In genomic region chr1:188980050-188980449, GRCm38 (mm10) we compare ENCODE assay signal across 9 mouse cellular contexts. TPM values are rescaled to one million over a fixed set of nuclear protein-coding genes. Genes with fewer than 3 reads are reported as not detected.
DNase-seq lines count a peak whose midpoint lies in the region; ATAC-seq and TF ChIP-seq lines count a peak whose summit lies in the region.
"Had no signal": no experiment of that assay in that cellular context is flagged by ENCODE, and none has a peak within 500 bp of the region (broad histone marks: within the 10 kb centered on the region; RNA-seq: fewer than 3 reads in every experiment).

No protein-coding gene starts in this region.

- H3K27ac ChIP-seq in midbrain, embryonic 11.5 days (ENCODE audit: low read depth, low read length): no peak overlapping the region
- H3K27ac ChIP-seq in midbrain, embryonic 13.5 days: no peak overlapping the region
- H3K27ac ChIP-seq in spleen, adult 2 months (ENCODE audit: insufficient read depth, low read length): no peak overlapping the region
- H3K27ac ChIP-seq: embryonic facial prominence, embryonic 15.5 days had no signal

- no peaks in the 10 kb centered on the region for H3K9me3 ChIP-seq in midbrain, embryonic 11.5 days (ENCODE audit: control insufficient read depth, low read length)
- no peaks in the 10 kb centered on the region for H3K9me3 ChIP-seq in midbrain, embryonic 13.5 days
- H3K9me3 ChIP-seq: embryonic facial prominence, embryonic 15.5 days had no signal

- DNase-seq in midbrain, embryonic 11.5 days (ENCODE audit: low spot score, missing footprints): peak; percentile 96
- DNase-seq in cerebellum, postnatal 36 days: peak; percentile 56 to 64
- DNase-seq in kidney, postnatal 4 days: peak; percentile 79 to 81
- DNase-seq in lung, adult 2 months: peak; percentile 54
- peak in 1 of 2 experiments; percentile 56 for DNase-seq in spleen, adult 2 months (ENCODE audit: low read depth in 1 of 2, low spot score in 2 of 2)

- peak; percentile 48; the same call in 1 of the 2 replicates for ATAC-seq in midbrain, embryonic 11.5 days (ENCODE audit: low FRiP score)
- no peak for ATAC-seq in midbrain, embryonic 13.5 days
- ATAC-seq in activated CD4-positive, CD25-positive, alpha-beta regulatory T cell, adult 4 months: peak; percentile 91
- peak; percentile 95 for ATAC-seq in granulocyte monocyte progenitor cell, adult 5-6 weeks (replicated peaks; ENCODE audit: poor library complexity, severe bottlenecking)

- H3K4me1 ChIP-seq in midbrain, embryonic 11.5 days (ENCODE audit: control insufficient read depth, insufficient read depth, low read length): no peaks in the 10 kb centered on the region
- no peaks in the 10 kb centered on the region for H3K4me1 ChIP-seq in midbrain, embryonic 13.5 days (replicated peaks)
- H3K4me1 ChIP-seq in lung, adult 2 months (ENCODE audit: control insufficient read depth, insufficient read depth, low read length): no peaks in the 10 kb centered on the region
- H3K4me1 ChIP-seq in spleen, adult 2 months (ENCODE audit: control insufficient read depth, insufficient read depth, insufficient read length): no peaks in the 10 kb centered on the region
- H3K4me1 ChIP-seq: embryonic facial prominence, embryonic 15.5 days had no signal

- WGBS in midbrain, embryonic 11.5 days: 23% methylated on average over 3 of the region's 3 CpGs
- WGBS in midbrain, embryonic 13.5 days: 31% methylated on average over 3 of the region's 3 CpGs
- WGBS in lung, adult 2 months: 32% methylated on average over 3 of the region's 3 CpGs
- 59% methylated on average over 3 of the region's 3 CpGs for WGBS in spleen, adult 2 months

- H3K4me3 ChIP-seq in midbrain, embryonic 11.5 days (ENCODE audit: low read depth, low read length): no peak overlapping the region
- no peak overlapping the region for H3K4me3 ChIP-seq in midbrain, embryonic 13.5 days (replicated peaks)
- no peak overlapping the region for H3K4me3 ChIP-seq in lung, adult 2 months (replicated peaks; ENCODE audit: extremely low read depth, low read depth, low read length)
- no peak overlapping the region for H3K4me3 ChIP-seq in spleen, adult 2 months (ENCODE audit: extremely low read depth, insufficient read depth, insufficient read length)
- H3K4me3 ChIP-seq: embryonic facial prominence, embryonic 15.5 days had no signal

- no peak overlapping the region for H3K9ac ChIP-seq in midbrain, embryonic 11.5 days (ENCODE audit: low read length)
- no peak overlapping the region for H3K9ac ChIP-seq in midbrain, embryonic 13.5 days (replicated peaks)
- H3K9ac ChIP-seq: embryonic facial prominence, embryonic 15.5 days had no signal

- peak; percentile 79 for TF ChIP-seq CTCF in lung, adult 2 months (IDR thresholded peaks at IDR 0.05; ENCODE audit: insufficient read depth, low read length)
- TF ChIP-seq CTCF in spleen, adult 2 months (IDR thresholded peaks at IDR 0.05; ENCODE audit: extremely low read depth, insufficient read depth, insufficient read length, insufficient replicate concordance): peak; percentile 55; the same call in 1 of the 2 replicates

- no peak overlapping the region for H3K4me2 ChIP-seq in midbrain, embryonic 11.5 days
- no peak overlapping the region for H3K4me2 ChIP-seq in midbrain, embryonic 13.5 days (replicated peaks)
- H3K4me2 ChIP-seq: embryonic facial prominence, embryonic 15.5 days had no signal

- H3K36me3 ChIP-seq in midbrain, embryonic 11.5 days (ENCODE audit: control insufficient read depth, insufficient read depth, low read length): peaks cover 18% of the 10 kb centered on the region
- peaks cover 72% of the 10 kb centered on the region for H3K36me3 ChIP-seq in midbrain, embryonic 13.5 days
- peaks cover 30% of the 10 kb centered on the region for H3K36me3 ChIP-seq in spleen, adult 2 months (ENCODE audit: control insufficient read depth, insufficient read depth, low read length)

- no peaks in the 10 kb centered on the region for H3K27me3 ChIP-seq in midbrain, embryonic 11.5 days (ENCODE audit: control insufficient read depth, insufficient read depth, low read length)
- H3K27me3 ChIP-seq in midbrain, embryonic 13.5 days: no peaks in the 10 kb centered on the region
- no peaks in the 10 kb centered on the region for H3K27me3 ChIP-seq in spleen, adult 2 months (ENCODE audit: control insufficient read depth, insufficient read depth, low read length)
- H3K27me3 ChIP-seq: embryonic facial prominence, embryonic 15.5 days had no signal

- TF ChIP-seq POLR2A in lung, adult 2 months (IDR thresholded peaks at IDR 0.05; ENCODE audit: borderline replicate concordance, extremely low read depth, low read depth, low read length): no peak
- no peak for TF ChIP-seq POLR2A in spleen, adult 2 months (IDR thresholded peaks at IDR 0.05; ENCODE audit: low read depth, low read length)

RNA-seq across cellular contexts. Expression of gene Kctd3, which starts 27.6 kb away (rescaled TPM):
- 36.1 and 36.7 TPM in 2 replicates for polyA plus RNA-seq in midbrain, embryonic 11.5 days (2014; fragmentation: Nextera tagmentation; extraction: Ambion mirVana)
- polyA plus RNA-seq in midbrain, embryonic 13.5 days (2015; fragmentation: Nextera tagmentation; extraction: Ambion mirVana): 33.9 and 37.6 TPM in 2 replicates
- polyA plus RNA-seq in activated CD4-positive, CD25-positive, alpha-beta regulatory T cell, adult 4 months (2017; shearing (Covaris generic)): 1 to 10 TPM; 5.4 to 8.1 TPM
- total RNA-seq in granulocyte monocyte progenitor cell, adult 5-6 weeks (2014; fragmentation: Nextera tagmentation): 10.5 and 19.1 TPM in 2 replicates
- total RNA-seq in granulocyte monocyte progenitor cell, adult 5-6 weeks (2017): 17.5 and 21.8 TPM in 2 replicates
- 34.0 and 40.0 TPM in 2 replicates for polyA plus RNA-seq in lung, adult 2 months (2012; rRNA removed)
- polyA plus RNA-seq in spleen, adult 2 months (2012; rRNA removed): 25.4 and 40.9 TPM in 2 replicates
